Mouse (Mus musculus): ENCODE data around the gene Gm12789.
A peak's percentile ranks its signal among the peaks of the same experiment; 100 is the strongest.
"Not testable (repeated sequence)": the region's sequence is repeated elsewhere in the genome, so short reads cannot be mapped to it uniquely, and the experiment has no call there.

Gene Gm12789

DNA sequence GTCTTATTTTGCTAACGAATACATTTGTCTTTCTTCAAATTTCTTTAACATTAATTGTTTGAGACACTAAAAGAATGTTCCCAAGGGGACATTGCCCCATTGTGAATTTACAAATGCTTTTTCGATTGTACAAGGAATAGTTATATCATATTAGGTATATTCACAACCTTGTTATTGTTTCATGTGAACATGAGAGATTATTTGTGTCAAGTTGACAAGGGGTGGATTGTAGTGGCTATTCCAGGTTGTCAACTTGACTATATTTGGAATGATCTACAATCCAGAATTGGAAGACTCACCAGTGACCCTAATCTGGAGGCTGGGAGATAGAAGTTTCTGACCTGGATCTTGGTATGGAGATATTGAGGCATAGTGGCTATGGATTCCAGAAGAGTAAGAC, at the start of gene Gm12789:
TSS of gene Gm12789 (plus strand) at position 301 of the 400 bp plus-strand sequence.
- DNase-seq (ENCODE audit: low read depth, low spot score) = not testable (repeated sequence)

DNA sequence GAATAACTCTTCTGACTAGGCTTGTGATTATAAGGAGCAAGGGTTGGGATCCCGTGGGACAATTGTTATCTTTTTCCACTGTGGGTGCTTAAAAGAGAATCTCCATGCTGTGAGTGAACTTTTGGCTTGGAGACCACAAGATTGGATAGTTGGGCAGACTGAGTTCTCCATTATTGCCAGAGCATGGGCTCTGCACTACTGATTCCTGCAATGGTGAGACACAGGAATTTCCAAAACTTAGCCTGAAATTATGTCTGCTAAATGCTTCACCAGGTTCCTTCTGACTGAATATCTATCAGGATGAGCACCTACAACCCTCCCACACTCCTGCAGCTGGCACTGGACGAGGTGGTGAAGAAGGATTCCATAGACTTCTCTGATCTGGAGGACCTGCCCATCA, 46.3 kb upstream of the Gm12789 start, which contains the start of gene Gm12794:
TSS of gene Gm12794 (plus strand) at position 301 of the 400 bp plus-strand sequence.
- not testable (repeated sequence) for DNase-seq (ENCODE audit: low read depth, low spot score)

DNA sequence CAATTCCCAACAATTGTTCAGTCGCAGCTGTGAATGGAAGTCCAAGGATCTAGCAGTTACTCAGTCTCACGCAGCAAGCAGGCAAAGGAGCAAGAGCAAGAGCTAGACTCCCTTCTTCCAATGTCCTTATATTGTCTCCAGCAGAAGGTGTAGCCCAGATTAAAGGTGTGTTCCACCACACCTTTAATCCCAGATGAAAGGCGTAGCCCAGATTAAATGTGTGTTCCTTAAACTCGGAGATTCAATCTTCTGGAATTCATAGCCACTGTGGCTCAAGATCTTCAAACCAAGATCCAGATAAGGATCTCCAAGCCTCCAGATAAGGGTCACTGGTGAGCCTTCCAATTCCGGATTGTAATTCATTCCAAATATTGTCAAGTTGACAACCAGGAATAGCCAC, 5.5 kb upstream of the Gm12789 start, which contains the start of gene Gm12790:
TSS of gene Gm12790 (minus strand) at position 101 of the 400 bp plus-strand sequence.
- DNase-seq (ENCODE audit: low read depth, low spot score) = not testable (repeated sequence)

DNA sequence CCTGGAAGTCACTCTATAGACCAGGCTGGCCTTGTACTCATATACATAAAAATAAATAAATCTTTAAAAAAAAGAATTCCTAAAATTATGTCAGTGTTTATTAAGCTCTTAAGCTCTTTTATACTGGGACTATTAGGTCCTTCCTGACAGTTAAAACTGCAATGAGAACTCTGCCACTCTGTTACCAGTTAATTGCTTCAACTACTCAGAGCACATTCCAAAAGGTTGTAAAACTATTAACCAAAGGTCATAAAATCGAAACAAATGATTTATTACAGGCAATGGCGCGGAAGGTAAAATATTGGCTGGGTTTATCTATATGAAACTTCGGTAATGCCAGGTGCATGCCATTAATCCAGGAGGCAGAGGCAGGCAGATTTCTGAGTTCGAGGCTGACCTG, 748 bp upstream of the Gm12789 start:
- no peak for DNase-seq (ENCODE audit: low read depth, low spot score)

DNA sequence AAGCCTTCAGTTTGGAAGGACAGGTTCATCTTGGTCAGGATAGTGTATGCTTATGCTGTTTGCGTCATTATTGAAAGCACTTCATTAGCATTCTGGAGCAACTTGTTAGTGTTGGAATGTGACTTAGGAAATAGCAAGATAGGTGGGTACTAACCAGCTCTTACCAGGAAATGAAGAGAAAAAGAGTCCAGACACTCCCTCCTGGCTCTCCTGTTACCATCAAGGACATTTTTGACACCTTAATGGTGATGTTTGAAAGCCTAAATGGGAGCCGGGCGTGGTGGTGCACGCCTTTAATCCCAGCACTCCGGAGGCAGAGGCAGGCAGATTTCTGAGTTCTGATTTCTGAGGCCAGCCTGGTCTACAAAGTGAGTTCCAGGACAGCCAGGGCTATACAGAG, 11.0 kb downstream of the Gm12789 start:
- DNase-seq (ENCODE audit: low read depth, low spot score) = no peak

DNA sequence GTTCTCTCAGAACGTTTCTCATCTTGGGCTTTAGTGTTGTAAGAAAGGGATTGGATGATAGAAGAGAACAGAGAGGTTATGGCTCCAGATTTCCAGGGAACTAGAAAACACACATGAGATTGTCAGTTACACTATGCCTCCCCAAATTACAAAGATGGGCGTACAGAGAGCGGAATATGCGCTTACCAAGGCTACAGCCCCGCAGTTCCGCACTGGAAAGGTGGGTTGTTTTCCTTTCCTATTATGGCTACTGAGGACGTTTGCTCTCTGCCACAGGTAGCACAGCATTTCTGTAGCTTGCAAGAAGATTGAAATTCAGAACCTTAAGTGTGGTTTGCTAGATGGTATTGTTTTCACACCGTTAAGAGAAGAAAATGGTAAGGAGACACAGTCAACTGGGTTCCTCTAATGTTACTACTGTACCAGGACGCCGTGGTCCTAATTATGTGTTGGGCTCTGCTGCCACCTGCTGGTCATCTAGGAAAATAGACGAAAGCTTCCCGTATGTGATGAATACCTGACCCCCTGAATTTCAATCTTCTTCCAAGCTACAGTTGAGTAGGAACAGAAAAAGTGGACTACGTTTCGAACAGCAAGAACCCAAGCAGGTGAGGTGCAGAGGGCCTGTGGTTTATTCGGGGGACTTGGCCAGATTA, 12.0 kb downstream of the Gm12789 start:
- peak; percentile 70 for DNase-seq (ENCODE audit: low read depth, low spot score)

DNA sequence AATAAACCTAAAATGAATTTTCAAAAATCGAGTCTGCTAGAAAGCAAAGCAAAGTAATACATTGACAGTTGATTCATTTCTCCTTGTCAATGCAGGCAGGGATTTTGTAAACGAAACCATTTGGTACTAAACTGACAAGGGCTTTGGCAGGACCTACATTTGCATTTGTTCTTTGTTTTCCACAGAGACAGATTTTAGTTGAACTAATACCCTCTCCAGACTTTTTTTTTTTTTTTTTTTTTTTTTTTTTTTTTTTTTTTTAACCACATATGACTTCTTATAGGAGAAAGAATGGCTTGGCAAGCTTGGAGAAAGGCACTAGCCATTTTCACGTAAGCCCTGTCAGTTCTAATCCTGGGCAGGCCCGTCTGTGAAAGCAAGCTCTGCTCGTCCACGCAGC, 40.2 kb downstream of the Gm12789 start:
- DNase-seq (ENCODE audit: low read depth, low spot score) = no peak
